Mouse (Mus musculus) effector memory CD4-positive, alpha-beta T cell, adult 5 months (primary cell): ENCODE data around the gene Etfa. TPM values are rescaled to one million over a fixed set of nuclear protein-coding genes. Genes with fewer than 3 reads are reported as not detected.

Source experiments
- polyA plus RNA-seq: library from polyadenylated mRNA; unstranded; fragments of 100-300 nt; shearing (Covaris generic); gene quantifications from one replicate; pipeline ENCODE4 v1.2.1, GENCODE M21; 2017

Gene Etfa
- polyA plus RNA-seq = 104 TPM

GRCm38 (mm10) chr9:55512027-55512543 lies at the start of gene Etfa:
TSS of gene Etfa (minus strand) at chr9:55512243.

GRCm38 (mm10) chr9:55538377-55538776 lies 26.3 kb upstream of the Etfa start, which contains the start of gene Isl2:
TSS of gene Isl2 (plus strand) at chr9:55538672.

Other genes starting within 250 kb of the Etfa start
- gene Nrg4, start 185.4 kb downstream of the Etfa start, polyA plus RNA-seq = 1.4 TPM
- gene Tmem266, start 185.3 kb downstream of the Etfa start, polyA plus RNA-seq = not detected
- gene Isl2, start 26.4 kb upstream of the Etfa start, polyA plus RNA-seq = not detected